Mouse (Mus musculus) limb, embryonic 14.5 days (tissue): ENCODE results near the gene Eln. TPM values are rescaled to one million over a fixed set of nuclear protein-coding genes. Genes with fewer than 3 reads are reported as not detected.

Experiments
- ATAC-seq: fragments of 200-750 bp; cut with Nextera tagmentation; 2 replicates; pipeline ENCODE4 v1.8.0; 2017; ENCODE audit warnings: low read depth, moderate number of reproducible peaks, moderate TSS enrichment; ENCODE audit not compliant: low FRiP score
- DNase-seq: peaks from one replicate; pipeline ENCODE4 v3.0.0-alpha.2; 2015; ENCODE audit warnings: low spot score
- H3K27ac ChIP-seq: fragments of 300-500 bp; sonication (generic); replicated peaks from 2 replicates; pipeline ENCODE4 v1.5.1; 2014; ENCODE audit warnings: low read depth, mild to moderate bottlenecking, low read length, moderate library complexity, mixed read lengths
- H3K27me3 ChIP-seq: fragments of 300-500 bp; sonication (generic); 2 replicates; pipeline ENCODE4 v1.6.1; 2014; ENCODE audit warnings: low read length, mixed read lengths; ENCODE audit not compliant: control insufficient read depth, insufficient read depth
- H3K36me3 ChIP-seq: fragments of 300-500 bp; sonication (generic); 2 replicates; pipeline ENCODE4 v1.6.1; 2014; ENCODE audit warnings: mild to moderate bottlenecking, low read length, moderate library complexity, mixed read lengths; ENCODE audit not compliant: control insufficient read depth, insufficient read depth
- H3K4me1 ChIP-seq: fragments of 300-500 bp; sonication (generic); 2 replicates; pipeline ENCODE4 v1.6.1; 2014; ENCODE audit warnings: antibody characterized with exemption, low read length, mixed read lengths; ENCODE audit not compliant: control insufficient read depth, insufficient read depth
- H3K4me2 ChIP-seq: fragments of 300-500 bp; sonication (generic); replicated peaks from 2 replicates; pipeline ENCODE4 v1.6.1; 2014; ENCODE audit warnings: low read depth, mild to moderate bottlenecking, low read length, moderate library complexity; ENCODE audit not compliant: severe bottlenecking
- H3K4me3 ChIP-seq: fragments of 300-500 bp; sonication (generic); replicated peaks from 2 replicates; pipeline ENCODE4 v1.5.1; 2014; ENCODE audit warnings: low read length
- H3K9ac ChIP-seq: fragments of 300-500 bp; sonication (generic); 2 replicates; pipeline ENCODE4 v1.6.1; 2014; ENCODE audit warnings: mild to moderate bottlenecking, low read depth, low read length, moderate library complexity; ENCODE audit not compliant: severe bottlenecking
- H3K9me3 ChIP-seq: fragments of 300-500 bp; sonication (generic); 2 replicates; pipeline ENCODE4 v1.6.1; 2016; ENCODE audit warnings: low read length; ENCODE audit not compliant: control insufficient read depth
- POLR2A ChIP-seq: fragments of 200-500 bp; IDR thresholded peaks from 2 replicates; pipeline ENCODE4 v1.8.0; 2012; ENCODE audit warnings: inconsistent platforms, mild to moderate bottlenecking, moderate library complexity, borderline replicate concordance; ENCODE audit not compliant: insufficient read depth, insufficient read length; ENCODE audit errors: extremely low read depth
- WGBS: fragments of 180-500 bp; shearing (Covaris S2); extraction: QIAGEN DNeasy Blood & Tissue Kit; methylation state at CpG from one replicate; pipeline ENCODE4 v1.1.7; 2014; 5-methylcytosine and 5-hydroxymethylcytosine counted together
- polyA plus RNA-seq, 2 experiments: library from polyadenylated mRNA; depleted of rRNA in 1 of 2; stranded (reverse) in 1 of 2; unstranded in 1 of 2; fragments of >200 nt; fragmentation: Nextera tagmentation in 1 of 2; extraction: Ambion mirVana in 1 of 2; gene quantifications; 2 replicates each; pipeline versions ENCODE4 v1.2.1 to v1.2.3; 2012 to 2014

Gene Eln
- polyA plus RNA-seq, 2 experiments: 121 to 249 TPM

DNA sequence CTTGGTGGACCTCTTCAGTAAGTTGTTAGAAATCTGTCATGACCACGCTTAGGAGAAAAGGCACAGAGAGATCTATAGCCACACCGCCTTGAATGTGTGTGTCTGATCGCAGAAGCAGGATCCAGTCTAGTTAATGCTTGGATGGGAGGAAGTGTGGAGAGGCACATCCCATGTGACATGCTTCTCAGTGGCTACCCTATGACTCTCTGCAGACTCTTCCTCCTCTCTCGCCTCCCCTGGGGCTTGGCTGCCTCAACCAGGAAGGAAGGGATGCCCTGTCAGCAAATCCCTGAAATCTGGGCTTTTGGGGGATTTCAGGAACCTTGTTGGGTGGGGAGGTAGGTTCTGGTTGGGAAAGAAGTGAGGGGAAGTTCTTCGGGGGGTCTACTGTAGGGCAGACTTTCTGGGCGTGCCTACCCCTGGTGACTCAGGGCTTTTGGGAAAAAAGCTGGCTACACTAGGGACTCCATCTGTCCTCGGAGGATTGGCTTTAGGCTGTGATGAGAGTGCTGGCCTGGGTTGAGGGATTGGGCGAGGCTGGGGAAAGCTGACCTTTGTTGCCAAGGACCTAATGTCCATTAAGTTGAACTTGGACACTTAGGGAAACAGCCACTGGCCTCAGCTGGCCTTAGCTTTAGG lies 20.0 kb downstream of the Eln start:
- no peak overlapping the region for H3K9ac ChIP-seq
- 90% methylated on average over 8 of the region's 8 CpGs for WGBS
- TF ChIP-seq POLR2A: no peak

DNA sequence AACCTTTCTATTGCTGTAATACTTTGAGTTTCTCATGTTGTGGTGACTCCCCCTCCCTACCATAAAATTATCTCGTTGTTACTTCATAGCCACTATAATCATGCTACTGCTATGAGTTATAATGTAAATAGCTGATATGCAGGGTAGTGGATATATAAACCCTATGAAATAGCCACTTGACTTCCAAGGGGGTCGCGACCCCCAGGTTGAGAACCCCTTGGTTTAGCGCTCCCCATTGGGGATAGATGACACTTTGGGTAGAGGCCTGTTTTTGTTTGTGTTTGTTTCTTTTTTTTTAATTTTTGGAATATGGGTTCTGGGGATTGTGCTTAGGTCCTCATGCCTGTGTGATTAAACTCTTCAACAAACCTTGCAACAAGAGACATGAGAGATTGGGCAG lies 21.8 kb downstream of the Eln start:
- H3K4me1 ChIP-seq: peaks cover 17% of the 10 kb centered on the region
- ATAC-seq: no peak
- WGBS: 61% methylated on average over 4 of the region's 4 CpGs

More for the DNA sequence above, 20.0 kb downstream of the Eln start:
- peaks cover 10% of the 10 kb centered on the region for H3K36me3 ChIP-seq
- peaks cover 13% of the 10 kb centered on the region for H3K4me1 ChIP-seq
- ATAC-seq (no peak), DNase-seq (no peak)
- H3K4me2 ChIP-seq: no peak overlapping the region
- H3K27ac ChIP-seq: no peak overlapping the region
- H3K9me3 ChIP-seq: no peaks in the 10 kb centered on the region
- no peaks in the 10 kb centered on the region for H3K27me3 ChIP-seq
- no peak overlapping the region for H3K4me3 ChIP-seq

DNA sequence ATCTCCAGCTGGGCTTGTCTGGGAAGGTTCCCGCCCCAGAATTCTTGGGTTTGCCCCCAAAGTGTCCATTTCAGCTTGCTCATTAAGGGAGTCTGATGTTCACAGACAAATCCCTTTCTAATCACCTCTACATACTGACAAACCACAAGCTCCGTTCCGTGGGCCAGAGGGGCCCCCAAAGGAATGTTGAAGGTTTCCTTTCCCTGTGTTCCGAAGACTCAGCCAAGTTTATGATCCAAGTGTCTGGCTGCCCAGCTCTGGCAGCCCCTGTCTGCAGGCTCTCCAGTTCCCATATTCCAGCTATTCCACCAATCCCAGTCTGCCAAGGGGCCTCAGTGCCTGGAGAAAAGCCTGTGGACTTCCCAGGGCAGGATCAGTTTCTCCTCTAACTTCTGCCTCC lies 27.1 kb downstream of the Eln start:
- no peaks in the 10 kb centered on the region for H3K27me3 ChIP-seq
- H3K4me2 ChIP-seq: no peak overlapping the region
- ATAC-seq (peak; percentile 60), DNase-seq (peak; percentile 54)
- H3K27ac ChIP-seq: peak overlapping the region; percentile 52
- H3K4me1 ChIP-seq: peaks cover 4% of the 10 kb centered on the region; the same call in 1 of the 2 replicates
- no peak for TF ChIP-seq POLR2A
- WGBS: 23% methylated on average over 4 of the region's 4 CpGs
- H3K36me3 ChIP-seq: peaks cover 22% of the 10 kb centered on the region; the same call in 1 of the 2 replicates
- H3K9ac ChIP-seq: no peak overlapping the region
- H3K4me3 ChIP-seq: no peak overlapping the region
- H3K9me3 ChIP-seq: no peaks in the 10 kb centered on the region

More for the DNA sequence above, 21.8 kb downstream of the Eln start:
- TF ChIP-seq POLR2A: no peak
- H3K4me2 ChIP-seq: no peak overlapping the region
- H3K27me3 ChIP-seq: no peaks in the 10 kb centered on the region
- no peak overlapping the region for H3K9ac ChIP-seq
- H3K27ac ChIP-seq: no peak overlapping the region
- no peak overlapping the region for H3K4me3 ChIP-seq
- H3K9me3 ChIP-seq: no peaks in the 10 kb centered on the region
- DNase-seq: no peak
- H3K36me3 ChIP-seq: peaks cover 15% of the 10 kb centered on the region

DNA sequence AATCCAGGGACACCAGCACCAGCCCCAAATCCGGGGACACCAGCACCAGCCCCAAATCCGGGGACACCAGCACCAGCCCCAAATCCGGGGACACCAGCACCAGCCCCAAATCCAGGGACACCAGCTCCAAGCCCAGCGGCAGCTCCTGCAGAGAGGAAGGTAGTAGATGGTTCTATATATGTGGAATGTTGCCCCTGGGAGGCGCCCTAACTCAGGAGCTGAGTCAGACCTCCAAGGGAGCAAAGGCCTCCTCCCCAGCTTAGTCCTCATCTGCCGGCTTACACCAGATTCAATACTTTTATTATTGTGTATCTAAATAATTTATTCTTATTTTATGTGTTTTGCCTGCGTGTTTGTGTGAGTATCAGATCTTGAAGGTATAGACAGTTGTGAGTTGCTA lies 36.0 kb downstream of the Eln start:
- H3K9ac ChIP-seq: no peak overlapping the region
- DNase-seq (no peak), ATAC-seq (no peak)
- H3K4me1 ChIP-seq: no peaks in the 10 kb centered on the region
- no peak overlapping the region for H3K27ac ChIP-seq
- H3K27me3 ChIP-seq: no peaks in the 10 kb centered on the region
- H3K4me3 ChIP-seq: no peak overlapping the region
- 66% methylated on average over 7 of the region's 7 CpGs for WGBS
- H3K4me2 ChIP-seq: no peak overlapping the region
- no peaks in the 10 kb centered on the region for H3K9me3 ChIP-seq
- peaks cover 56% of the 10 kb centered on the region for H3K36me3 ChIP-seq
- TF ChIP-seq POLR2A: no peak

DNA sequence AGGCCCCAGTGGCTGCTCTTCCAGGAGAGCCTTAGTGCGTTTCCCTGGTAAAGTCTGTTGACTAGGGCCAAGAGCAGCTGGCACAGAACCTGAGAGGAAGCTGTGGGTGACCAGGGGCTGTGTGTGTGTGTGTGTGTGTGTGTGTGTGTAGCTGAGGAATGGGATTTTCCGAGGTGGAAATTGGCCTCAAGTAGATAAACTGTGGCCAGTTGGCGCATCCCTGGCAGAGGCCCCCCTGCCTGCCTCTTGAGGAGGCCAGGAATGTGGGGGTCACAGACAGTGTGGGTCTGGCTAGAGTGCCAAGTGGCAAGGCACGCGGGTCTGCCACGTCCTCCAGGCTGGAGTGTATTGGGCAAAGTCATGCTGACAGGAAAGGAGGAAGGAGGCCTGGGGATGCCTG lies 37.8 kb downstream of the Eln start:
- Histone ChIP-seq H3K4me2 (no peak overlapping the region), H3K36me3 (peaks cover 60% of the 10 kb centered on the region), H3K4me3 (no peak overlapping the region), H3K27ac (no peak overlapping the region), H3K27me3 (no peaks in the 10 kb centered on the region), H3K4me1 (no peaks in the 10 kb centered on the region), H3K9me3 (no peaks in the 10 kb centered on the region), H3K9ac (no peak overlapping the region)
- ATAC-seq: no peak
- TF ChIP-seq POLR2A: no peak
- 70% methylated on average over 6 of the region's 6 CpGs for WGBS
- DNase-seq: no peak
